Mouse (Mus musculus): ENCODE measurements around the gene Zfp326. TPM values are rescaled to one million over a fixed set of nuclear protein-coding genes. Genes with fewer than 3 reads are reported as not detected.

The Zfp326 gene
- total RNA-seq, 2 experiments from 2014 or later = 41.4 to 45.9 TPM

DNA sequence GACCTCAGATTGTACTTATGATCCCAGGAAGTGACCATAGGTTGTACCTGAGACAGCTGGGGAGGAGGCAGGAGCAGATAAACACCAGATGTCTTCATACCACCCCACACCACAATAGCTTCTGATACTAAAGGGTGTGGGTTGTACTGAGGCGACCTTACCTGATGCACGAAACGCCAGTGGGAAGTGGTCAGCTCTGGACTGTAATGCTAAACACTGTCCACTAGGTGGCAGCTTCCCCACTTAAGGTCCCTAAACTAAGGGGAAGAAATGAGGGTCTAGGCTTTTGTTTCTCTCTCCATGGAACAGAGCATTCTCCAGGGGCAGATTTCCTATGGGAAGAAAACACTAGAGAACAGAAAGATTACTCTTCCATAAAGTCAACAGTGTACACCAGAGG is 53.9 kb downstream of the Zfp326 start:
- no peak for DNase-seq (ENCODE audit: low spot score in 2 of 2)

DNA sequence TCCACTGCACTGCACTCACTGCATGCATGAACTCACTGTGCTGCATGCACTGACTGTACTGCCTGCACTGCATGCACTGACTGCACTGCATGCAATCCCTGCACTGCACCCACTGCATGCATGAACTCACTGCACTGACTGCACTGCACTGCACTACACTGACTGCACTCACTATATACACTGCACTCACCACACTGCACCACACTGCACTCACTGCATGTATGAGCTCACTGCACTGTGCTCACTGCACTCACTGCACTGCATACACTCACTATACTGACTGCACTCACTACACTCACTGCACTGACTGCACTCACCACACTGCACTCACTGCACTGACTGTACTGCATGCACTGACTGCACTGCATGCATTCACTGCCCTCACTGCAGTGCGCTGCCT is 56.0 kb downstream of the Zfp326 start:
- DNase-seq (ENCODE audit: low spot score in 2 of 2) = no peak

DNA sequence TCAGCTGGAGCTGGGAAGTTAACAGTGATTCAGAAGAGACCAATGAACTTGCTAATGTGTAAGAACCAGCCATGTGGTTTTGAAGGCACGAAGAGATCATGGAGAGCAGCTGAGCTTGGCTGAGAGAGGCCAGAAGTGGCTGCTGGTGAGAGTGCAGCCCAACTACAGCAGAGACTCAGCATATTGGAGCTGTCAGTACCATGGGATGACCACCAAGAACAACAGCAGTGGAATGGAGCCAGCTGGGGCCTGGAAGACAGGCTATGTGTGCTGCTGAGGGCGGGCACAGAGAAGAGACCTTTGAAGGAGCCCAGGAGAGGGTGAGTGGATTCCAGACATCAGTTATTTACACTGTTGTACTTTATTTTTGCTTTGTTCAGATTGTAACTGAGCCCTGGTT is 65.6 kb downstream of the Zfp326 start:
- DNase-seq (ENCODE audit: low spot score in 2 of 2) = no peak

Other genes starting within 250 kb of the Zfp326 start
- gene Lrrc8d, start 176.6 kb upstream of the Zfp326 start, total RNA-seq (2021) = 10 to 100 TPM; 57.7 to 59.4 TPM

Data from layer of hippocampus, postnatal 10 days (tissue).